Mouse (Mus musculus): Measurements from ENCODE around the gene Miga1. TPM values are rescaled to one million over a fixed set of nuclear protein-coding genes. Genes with fewer than 3 reads are reported as not detected.

The Miga1 gene
- polyA plus RNA-seq, 1 experiment from 2014 or later: 19.0 TPM

- ATAC-seq: no peak
- Histone ChIP-seq H3K9ac (ENCODE audit: low read depth, low read length) (no peak overlapping the region), H3K27me3 (replicated peaks; ENCODE audit: control insufficient read depth, insufficient read depth, low read length) (no peaks in the 10 kb centered on the region), H3K4me3 (ENCODE audit: low read length) (no peak overlapping the region), H3K4me1 (ENCODE audit: control insufficient read depth, insufficient read depth, low read depth, low read length) (no peaks in the 10 kb centered on the region), H3K27ac (ENCODE audit: low read depth, low read length) (no peak overlapping the region), H3K4me2 (ENCODE audit: low read length) (no peak overlapping the region), H3K9me3 (ENCODE audit: control insufficient read depth, low read length) (no peaks in the 10 kb centered on the region), H3K36me3 (ENCODE audit: control insufficient read depth, insufficient read depth, low read length) (peaks cover 10% of the 10 kb centered on the region)
- 94% methylated on average over 9 of the region's 9 CpGs for WGBS
Measured at GRCm38 (mm10) chr3:152309250-152309645, 31.0 kb downstream of the Miga1 start.

GRCm38 (mm10) chr3:152308485-152309249, 31.5 kb downstream of the Miga1 start:
- H3K4me2 ChIP-seq (ENCODE audit: low read length): no peak overlapping the region
- H3K9me3 ChIP-seq (ENCODE audit: control insufficient read depth, low read length): no peaks in the 10 kb centered on the region
- H3K4me1 ChIP-seq (ENCODE audit: control insufficient read depth, insufficient read depth, low read depth, low read length): no peaks in the 10 kb centered on the region
- H3K27me3 ChIP-seq (replicated peaks; ENCODE audit: control insufficient read depth, insufficient read depth, low read length): no peaks in the 10 kb centered on the region
- H3K27ac ChIP-seq (ENCODE audit: low read depth, low read length): no peak overlapping the region
- H3K9ac ChIP-seq (ENCODE audit: low read depth, low read length): no peak overlapping the region
- H3K4me3 ChIP-seq (ENCODE audit: low read length): no peak overlapping the region
- ATAC-seq: no peak
- peaks cover 10% of the 10 kb centered on the region for H3K36me3 ChIP-seq (ENCODE audit: control insufficient read depth, insufficient read depth, low read length)
- 75% methylated on average over 10 of the region's 10 CpGs for WGBS

- no peak for ATAC-seq
- Histone ChIP-seq H3K4me1 (ENCODE audit: control insufficient read depth, insufficient read depth, low read depth, low read length) (no peaks in the 10 kb centered on the region), H3K27ac (ENCODE audit: low read depth, low read length) (no peak overlapping the region), H3K27me3 (replicated peaks; ENCODE audit: control insufficient read depth, insufficient read depth, low read length) (no peaks in the 10 kb centered on the region), H3K4me2 (ENCODE audit: low read length) (no peak overlapping the region), H3K9me3 (ENCODE audit: control insufficient read depth, low read length) (no peaks in the 10 kb centered on the region), H3K9ac (ENCODE audit: low read depth, low read length) (no peak overlapping the region), H3K36me3 (ENCODE audit: control insufficient read depth, insufficient read depth, low read length) (peaks cover 3% of the 10 kb centered on the region; the same call in 1 of the 2 replicates), H3K4me3 (ENCODE audit: low read length) (no peak overlapping the region)
- WGBS: 93% methylated on average over 4 of the region's 4 CpGs
Measured at GRCm38 (mm10) chr3:152305971-152306370, 34.2 kb downstream of the Miga1 start.

- Histone ChIP-seq H3K36me3 (ENCODE audit: control insufficient read depth, insufficient read depth, low read length) (peaks cover 3% of the 10 kb centered on the region; the same call in 1 of the 2 replicates), H3K4me3 (ENCODE audit: low read length) (no peak overlapping the region), H3K4me1 (ENCODE audit: control insufficient read depth, insufficient read depth, low read depth, low read length) (no peaks in the 10 kb centered on the region)
Measured at GRCm38 (mm10) chr3:152305080-152305479, 35.1 kb downstream of the Miga1 start.

GRCm38 (mm10) chr3:152304093-152304815, 36.0 kb downstream of the Miga1 start:
- no peak overlapping the region for H3K9ac ChIP-seq (ENCODE audit: low read depth, low read length)
- no peaks in the 10 kb centered on the region for H3K9me3 ChIP-seq (ENCODE audit: control insufficient read depth, low read length)
- WGBS: 70% methylated on average over 6 of the region's 6 CpGs
- no peak overlapping the region for H3K4me2 ChIP-seq (ENCODE audit: low read length)
- H3K27ac ChIP-seq (ENCODE audit: low read depth, low read length): no peak overlapping the region
- no peak overlapping the region for H3K4me3 ChIP-seq (ENCODE audit: low read length)
- no peaks in the 10 kb centered on the region for H3K27me3 ChIP-seq (replicated peaks; ENCODE audit: control insufficient read depth, insufficient read depth, low read length)
- H3K4me1 ChIP-seq (ENCODE audit: control insufficient read depth, insufficient read depth, low read depth, low read length): no peaks in the 10 kb centered on the region
- H3K36me3 ChIP-seq (ENCODE audit: control insufficient read depth, insufficient read depth, low read length): peaks cover 3% of the 10 kb centered on the region; the same call in 1 of the 2 replicates
- no peak for ATAC-seq

More at GRCm38 (mm10) chr3:152305080-152305479, 35.1 kb downstream of the Miga1 start:
- no peak overlapping the region for H3K4me2 ChIP-seq (ENCODE audit: low read length)
- ATAC-seq: no peak
- H3K9me3 ChIP-seq (ENCODE audit: control insufficient read depth, low read length): no peaks in the 10 kb centered on the region
- H3K27ac ChIP-seq (ENCODE audit: low read depth, low read length): no peak overlapping the region
- no peaks in the 10 kb centered on the region for H3K27me3 ChIP-seq (replicated peaks; ENCODE audit: control insufficient read depth, insufficient read depth, low read length)
- WGBS: 88% methylated on average over 8 of the region's 8 CpGs
- no peak overlapping the region for H3K9ac ChIP-seq (ENCODE audit: low read depth, low read length)

GRCm38 (mm10) chr3:152302991-152303390, 37.2 kb downstream of the Miga1 start:
- H3K36me3 ChIP-seq (ENCODE audit: control insufficient read depth, insufficient read depth, low read length): peaks cover 3% of the 10 kb centered on the region; the same call in 1 of the 2 replicates
- 75% methylated on average over 9 of the region's 9 CpGs for WGBS
- no peak for ATAC-seq

GRCm38 (mm10) chr3:152300376-152301337, 39.5 kb downstream of the Miga1 start:
- H3K4me1 ChIP-seq (ENCODE audit: control insufficient read depth, insufficient read depth, low read depth, low read length): no peaks in the 10 kb centered on the region
- no peak overlapping the region for H3K4me2 ChIP-seq (ENCODE audit: low read length)
- WGBS: 93% methylated on average over 14 of the region's 14 CpGs
- H3K27me3 ChIP-seq (replicated peaks; ENCODE audit: control insufficient read depth, insufficient read depth, low read length): no peaks in the 10 kb centered on the region
- no peak overlapping the region for H3K9ac ChIP-seq (ENCODE audit: low read depth, low read length)
- no peak overlapping the region for H3K27ac ChIP-seq (ENCODE audit: low read depth, low read length)
- peaks cover 7% of the 10 kb centered on the region for H3K36me3 ChIP-seq (ENCODE audit: control insufficient read depth, insufficient read depth, low read length)
- H3K4me3 ChIP-seq (ENCODE audit: low read length): no peak overlapping the region
- no peak for ATAC-seq
- no peaks in the 10 kb centered on the region for H3K9me3 ChIP-seq (ENCODE audit: control insufficient read depth, low read length)

More at GRCm38 (mm10) chr3:152302991-152303390, 37.2 kb downstream of the Miga1 start:
- Histone ChIP-seq H3K27me3 (replicated peaks; ENCODE audit: control insufficient read depth, insufficient read depth, low read length) (no peaks in the 10 kb centered on the region), H3K27ac (ENCODE audit: low read depth, low read length) (no peak overlapping the region), H3K4me3 (ENCODE audit: low read length) (no peak overlapping the region), H3K4me2 (ENCODE audit: low read length) (no peak overlapping the region), H3K9me3 (ENCODE audit: control insufficient read depth, low read length) (no peaks in the 10 kb centered on the region), H3K9ac (ENCODE audit: low read depth, low read length) (no peak overlapping the region), H3K4me1 (ENCODE audit: control insufficient read depth, insufficient read depth, low read depth, low read length) (no peaks in the 10 kb centered on the region)

- Histone ChIP-seq H3K9ac (ENCODE audit: low read depth, low read length) (no peak overlapping the region), H3K9me3 (ENCODE audit: control insufficient read depth, low read length) (no peaks in the 10 kb centered on the region), H3K4me1 (ENCODE audit: control insufficient read depth, insufficient read depth, low read depth, low read length) (no peaks in the 10 kb centered on the region), H3K27me3 (replicated peaks; ENCODE audit: control insufficient read depth, insufficient read depth, low read length) (no peaks in the 10 kb centered on the region), H3K36me3 (ENCODE audit: control insufficient read depth, insufficient read depth, low read length) (peaks cover 15% of the 10 kb centered on the region; the same call in 1 of the 2 replicates), H3K27ac (ENCODE audit: low read depth, low read length) (no peak overlapping the region), H3K4me2 (ENCODE audit: low read length) (no peak overlapping the region), H3K4me3 (ENCODE audit: low read length) (no peak overlapping the region)
- WGBS: 95% methylated on average over 5 of the region's 5 CpGs
- no peak for ATAC-seq
Measured at GRCm38 (mm10) chr3:152295896-152296295, 44.3 kb downstream of the Miga1 start.
